Mouse (Mus musculus): ENCODE results near the gene Card10.

Card10 gene

GRCm38 (mm10) chr15:78730315-78731049, 72.4 kb downstream of the Card10 start:
- DNase-seq: no peak

GRCm38 (mm10) chr15:78726697-78727096, 76.1 kb downstream of the Card10 start:
- no peak for DNase-seq
